Mouse (Mus musculus): Measurements from ENCODE around the gene 4930486L24Rik. TPM values are rescaled to one million over a fixed set of nuclear protein-coding genes. Genes with fewer than 3 reads are reported as not detected.

The 4930486L24Rik gene
- total and polyA plus RNA-seq, 3 experiments, result 0.47 TPM; not detected in 2

DNA sequence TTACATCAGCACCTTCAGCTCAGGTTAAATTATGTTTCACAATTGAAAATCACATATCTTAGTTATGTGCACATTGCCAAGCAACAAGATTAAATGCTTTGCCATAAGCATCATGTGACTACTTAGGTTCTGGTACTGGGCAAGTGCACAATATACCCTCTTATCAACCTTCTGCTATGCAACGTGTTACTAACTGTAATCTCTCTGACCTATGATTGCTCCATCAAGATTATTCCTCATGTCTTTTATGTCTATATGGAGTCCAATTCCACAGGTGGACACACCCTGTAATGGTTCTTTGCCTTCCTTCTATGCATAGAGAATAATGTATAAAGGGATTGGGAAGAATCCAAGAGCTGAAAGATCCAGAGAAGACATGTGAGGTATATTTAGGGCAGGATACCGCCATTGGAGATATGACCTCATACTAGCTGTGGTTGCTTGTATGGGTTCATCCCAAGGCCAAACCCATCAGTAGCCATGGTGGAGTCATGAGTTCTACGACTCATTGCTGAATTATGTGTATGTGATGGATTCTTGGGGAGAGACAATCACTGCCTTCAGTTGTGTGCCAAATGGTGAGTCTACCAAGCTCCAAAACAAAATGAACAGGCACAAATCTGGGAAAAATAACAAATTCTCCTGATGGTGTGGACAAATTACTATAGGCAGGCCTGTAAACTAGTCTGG is 43.6 kb downstream of the 4930486L24Rik start:
- no peak for DNase-seq
- intact Hi-C loops (cut with DNase I), result no loop called here
- no peak overlapping the region for H3K4me3 ChIP-seq
- H3K27ac ChIP-seq, result no peak overlapping the region
- no peaks in the 10 kb centered on the region for H3K79me2 ChIP-seq (replicated peaks; ENCODE audit: control insufficient read depth, insufficient read depth, low read length)
- TF ChIP-seq EP300 (IDR thresholded peaks at IDR 0.05; ENCODE audit: insufficient read depth, low read depth, low read length), result no peak
- no peak for TF ChIP-seq CTCF (IDR thresholded peaks at IDR 0.05)
- no peak for TF ChIP-seq POLR2A (IDR thresholded peaks at IDR 0.05; ENCODE audit: insufficient read depth, low read depth, low read length)
- no peaks in the 10 kb centered on the region for H3K36me3 ChIP-seq (ENCODE audit: control insufficient read depth, insufficient read depth, low read length)
- H3K9ac ChIP-seq (ENCODE audit: low read depth, low read length), result no peak overlapping the region
- H3K27me3 ChIP-seq (ENCODE audit: control insufficient read depth, insufficient read depth, low read length), result no peaks in the 10 kb centered on the region
- 48% methylated on average over 3 of the region's 3 CpGs for WGBS
- no peaks in the 10 kb centered on the region for H3K4me1 ChIP-seq (ENCODE audit: control insufficient read depth, insufficient read depth, low read length)

GRCm38 (mm10) chr13:60819469-60819868 is 44.8 kb downstream of the 4930486L24Rik start:
- no peaks in the 10 kb centered on the region for H3K79me2 ChIP-seq (replicated peaks; ENCODE audit: control insufficient read depth, insufficient read depth, low read length)
- H3K36me3 ChIP-seq (ENCODE audit: control insufficient read depth, insufficient read depth, low read length), result no peaks in the 10 kb centered on the region
- no peak overlapping the region for H3K9ac ChIP-seq (ENCODE audit: low read depth, low read length)
- no peak overlapping the region for H3K4me3 ChIP-seq
- DNase-seq, result peak in 1 of 2 experiments; percentile 36
- 6% methylated on average over 7 of the region's 7 CpGs for whole genome bisulfite sequencing
- no peaks in the 10 kb centered on the region for H3K27me3 ChIP-seq (ENCODE audit: control insufficient read depth, insufficient read depth, low read length)
- H3K27ac ChIP-seq, result no peak overlapping the region
- intact Hi-C loops (cut with DNase I), result loop anchor here (1.0 kb wide), 1 partner anchor 60 kb away; no protein-coding TSS in a partner anchor
- TF ChIP-seq CTCF (IDR thresholded peaks at IDR 0.05), result peak; percentile 79
- no peak for TF ChIP-seq POLR2A (IDR thresholded peaks at IDR 0.05; ENCODE audit: insufficient read depth, low read depth, low read length)
- 0 out of 2 replicates have a peak, but pooled peaks have one; percentile 36 for TF ChIP-seq EP300 (IDR thresholded peaks at IDR 0.05; ENCODE audit: insufficient read depth, low read depth, low read length)
- H3K4me1 ChIP-seq (ENCODE audit: control insufficient read depth, insufficient read depth, low read length), result peaks cover 2% of the 10 kb centered on the region; the same call in 1 of the 2 replicates

GRCm38 (mm10) chr13:60813722-60814121 is 50.6 kb downstream of the 4930486L24Rik start:
- Histone ChIP-seq H3K27ac (no peak overlapping the region), H3K36me3 (ENCODE audit: control insufficient read depth, insufficient read depth, low read length) (no peaks in the 10 kb centered on the region), H3K79me2 (replicated peaks; ENCODE audit: control insufficient read depth, insufficient read depth, low read length) (no peaks in the 10 kb centered on the region), H3K9ac (ENCODE audit: low read depth, low read length) (no peak overlapping the region), H3K4me3 (no peak overlapping the region), H3K4me1 (ENCODE audit: control insufficient read depth, insufficient read depth, low read length) (peaks cover 2% of the 10 kb centered on the region; the same call in 1 of the 2 replicates), H3K27me3 (ENCODE audit: control insufficient read depth, insufficient read depth, low read length) (no peaks in the 10 kb centered on the region)
- TF ChIP-seq CTCF (IDR thresholded peaks at IDR 0.05) (no peak), POLR2A (IDR thresholded peaks at IDR 0.05; ENCODE audit: insufficient read depth, low read depth, low read length) (no peak), EP300 (IDR thresholded peaks at IDR 0.05; ENCODE audit: insufficient read depth, low read depth, low read length) (no peak)
- 42% methylated on average over 1 of the region's 1 CpGs for WGBS
- DNase-seq, result peak in 1 of 2 experiments; percentile 9
- intact Hi-C loops (cut with DNase I), result no loop called here

GRCm38 (mm10) chr13:60812768-60813167 is 51.5 kb downstream of the 4930486L24Rik start:
- H3K79me2 ChIP-seq (replicated peaks; ENCODE audit: control insufficient read depth, insufficient read depth, low read length), result no peaks in the 10 kb centered on the region
- WGBS, result 69% methylated on average over 6 of the region's 6 CpGs
- intact Hi-C loops (cut with DNase I), result no loop called here
- H3K9ac ChIP-seq (ENCODE audit: low read depth, low read length), result no peak overlapping the region
- TF ChIP-seq CTCF (IDR thresholded peaks at IDR 0.05) (no peak), EP300 (IDR thresholded peaks at IDR 0.05; ENCODE audit: insufficient read depth, low read depth, low read length) (no peak), POLR2A (IDR thresholded peaks at IDR 0.05; ENCODE audit: insufficient read depth, low read depth, low read length) (no peak)
- H3K27ac ChIP-seq, result no peak overlapping the region
- H3K36me3 ChIP-seq (ENCODE audit: control insufficient read depth, insufficient read depth, low read length), result no peaks in the 10 kb centered on the region
- DNase-seq, result no peak
- H3K4me3 ChIP-seq, result no peak overlapping the region
- no peaks in the 10 kb centered on the region for H3K27me3 ChIP-seq (ENCODE audit: control insufficient read depth, insufficient read depth, low read length)
- peaks cover 2% of the 10 kb centered on the region; the same call in 1 of the 2 replicates for H3K4me1 ChIP-seq (ENCODE audit: control insufficient read depth, insufficient read depth, low read length)

DNA sequence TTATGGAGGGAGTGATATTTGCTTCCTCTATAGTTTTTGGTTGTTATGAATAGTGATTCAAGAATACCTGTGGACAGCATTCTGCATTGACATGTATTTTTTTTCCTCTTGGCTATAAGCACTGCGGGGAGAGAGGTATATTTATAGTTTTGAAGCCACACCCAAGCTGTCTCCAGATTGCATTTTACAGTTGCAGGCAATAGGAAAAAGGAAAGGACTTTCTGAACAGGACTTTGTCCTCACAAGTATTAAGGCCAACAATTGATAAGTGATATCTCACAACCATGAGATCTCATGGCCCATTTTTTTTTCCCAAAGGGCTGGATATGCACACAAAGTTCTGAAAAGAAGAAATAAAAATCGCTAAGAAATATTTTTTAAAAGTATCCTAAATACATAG is 54.6 kb downstream of the 4930486L24Rik start:
- Histone ChIP-seq H3K36me3 (ENCODE audit: control insufficient read depth, insufficient read depth, low read length) (no peaks in the 10 kb centered on the region), H3K4me1 (ENCODE audit: control insufficient read depth, insufficient read depth, low read length) (no peaks in the 10 kb centered on the region), H3K27ac (no peak overlapping the region), H3K4me3 (no peak overlapping the region), H3K9ac (ENCODE audit: low read depth, low read length) (no peak overlapping the region), H3K79me2 (replicated peaks; ENCODE audit: control insufficient read depth, insufficient read depth, low read length) (no peaks in the 10 kb centered on the region), H3K27me3 (ENCODE audit: control insufficient read depth, insufficient read depth, low read length) (no peaks in the 10 kb centered on the region)
- intact Hi-C loops (cut with DNase I), result no loop called here
- 38% methylated on average over 2 of the region's 2 CpGs for WGBS
- TF ChIP-seq CTCF (IDR thresholded peaks at IDR 0.05), result no peak
- DNase-seq, result no peak

- no peak for TF ChIP-seq POLR2A (IDR thresholded peaks at IDR 0.05; ENCODE audit: insufficient read depth, low read depth, low read length)
- TF ChIP-seq EP300 (IDR thresholded peaks at IDR 0.05; ENCODE audit: insufficient read depth, low read depth, low read length), result no peak
- TF ChIP-seq CTCF (IDR thresholded peaks at IDR 0.05), result no peak
Observed at GRCm38 (mm10) chr13:60802749-60803148, 61.5 kb downstream of the 4930486L24Rik start, which contains the start of gene Ctsll3. Gene Ctsll3, minus strand, starts transcription at chr13:60802849.

More at GRCm38 (mm10) chr13:60802749-60803148, 61.5 kb downstream of the 4930486L24Rik start, which contains the start of gene Ctsll3:
- H3K9ac ChIP-seq (ENCODE audit: low read depth, low read length), result no peak within 1 kb of the TSS
- DNase-seq, result no peak
- 50% methylated on average over 1 of the region's 1 CpGs for whole genome bisulfite sequencing
- no peaks in the 10 kb centered on the region for H3K36me3 ChIP-seq (ENCODE audit: control insufficient read depth, insufficient read depth, low read length)
- H3K79me2 ChIP-seq (replicated peaks; ENCODE audit: control insufficient read depth, insufficient read depth, low read length), result no peaks in the 10 kb centered on the region
- H3K4me3 ChIP-seq, result no peak within 1 kb of the TSS
- no peak within 1 kb of the TSS for H3K27ac ChIP-seq
- intact Hi-C loops (cut with DNase I), result no loop called here
- H3K4me1 ChIP-seq (ENCODE audit: control insufficient read depth, insufficient read depth, low read length), result no peaks in the 10 kb centered on the region
- no peaks in the 10 kb centered on the region for H3K27me3 ChIP-seq (ENCODE audit: control insufficient read depth, insufficient read depth, low read length)

Other genes with a start within 250 kb of the 4930486L24Rik start
- not detected for gene BC051665, start 78.1 kb downstream of the 4930486L24Rik start, total RNA-seq (2021)
- not detected in 2 replicates for gene BC051665, start 78.1 kb downstream of the 4930486L24Rik start, polyA plus RNA-seq (2012; rRNA removed)
- gene Ctsll3, start 61.6 kb downstream of the 4930486L24Rik start, total RNA-seq (2021), result not detected
- gene Ctsll3, start 61.6 kb downstream of the 4930486L24Rik start, polyA plus RNA-seq (2012; rRNA removed), result not detected in 2 replicates
- 1 to 10 TPM; 1.4 to 1.6 TPM for gene Gm49392, start 32.4 kb upstream of the 4930486L24Rik start, total RNA-seq (2021)
- 0.21 and 1.3 TPM in 2 replicates for gene Gm49392, start 32.4 kb upstream of the 4930486L24Rik start, polyA plus RNA-seq (2012; rRNA removed)
- 10 to 100 TPM in 1 of 2 experiments, 1 to 10 TPM in 1; 4.9 to 19.8 TPM for gene Ctla2b, start 33.0 kb upstream of the 4930486L24Rik start, total RNA-seq (2021)
- 2.4 and 3.9 TPM in 2 replicates for gene Ctla2b, start 33.0 kb upstream of the 4930486L24Rik start, polyA plus RNA-seq (2012; rRNA removed)
- gene Tpbpb, start 40.4 kb upstream of the 4930486L24Rik start, total RNA-seq (2021), result not detected
- not detected in 2 replicates for gene Tpbpb, start 40.4 kb upstream of the 4930486L24Rik start, polyA plus RNA-seq (2012; rRNA removed)
- gene Gm49393, start 71.1 kb upstream of the 4930486L24Rik start, total RNA-seq (2021), result not detected
- not detected in 2 replicates for gene Gm49393, start 71.1 kb upstream of the 4930486L24Rik start, polyA plus RNA-seq (2012; rRNA removed)
- 1 to 10 TPM; 3.0 to 6.3 TPM for gene Gm49391, start 72.1 kb upstream of the 4930486L24Rik start, total RNA-seq (2021)
- gene Gm49391, start 72.1 kb upstream of the 4930486L24Rik start, polyA plus RNA-seq (2012; rRNA removed), result 6.6 and 7.4 TPM in 2 replicates
- 100 to 1,000 TPM in 1 of 2 experiments, 10 to 100 TPM in 1; 73.6 to 117 TPM for gene Ctla2a, start 72.2 kb upstream of the 4930486L24Rik start, total RNA-seq (2021)
- gene Ctla2a, start 72.2 kb upstream of the 4930486L24Rik start, polyA plus RNA-seq (2012; rRNA removed), result 30.7 and 31.4 TPM in 2 replicates
- gene Tpbpa, start 77.5 kb upstream of the 4930486L24Rik start, total RNA-seq (2021), result not detected
- gene Tpbpa, start 77.5 kb upstream of the 4930486L24Rik start, polyA plus RNA-seq (2012; rRNA removed), result not detected in 2 replicates
- gene Ctsj, start 141.5 kb upstream of the 4930486L24Rik start, total RNA-seq (2021), result not detected
- not detected in 2 replicates for gene Ctsj, start 141.5 kb upstream of the 4930486L24Rik start, polyA plus RNA-seq (2012; rRNA removed)
- gene Ctsq, start 176.2 kb upstream of the 4930486L24Rik start, total RNA-seq (2021), result not detected
- not detected in 2 replicates for gene Ctsq, start 176.2 kb upstream of the 4930486L24Rik start, polyA plus RNA-seq (2012; rRNA removed)

All from heart, adult 2 months (tissue).